Mouse (Mus musculus) heart, embryonic 16.5 days (tissue): ENCODE results near the gene Mocs1. TPM values are rescaled to one million over a fixed set of nuclear protein-coding genes. Genes with fewer than 3 reads are reported as not detected.

Experiments used
- ATAC-seq: fragments of 200-750 bp; cut with Nextera tagmentation; replicated peaks from 2 replicates; pipeline ENCODE4 v1.8.0; 2017; ENCODE audit warnings: moderate number of reproducible peaks; ENCODE audit not compliant: insufficient read depth, low FRiP score; ENCODE audit errors: extremely low read depth
- H3K27ac ChIP-seq: fragments of 300-500 bp; sonication (generic); 2 replicates; pipeline ENCODE4 v1.5.1; 2014; ENCODE audit warnings: mild to moderate bottlenecking, low read length, control low read depth, moderate library complexity
- H3K27me3 ChIP-seq: fragments of 300-500 bp; sonication (generic); 2 replicates; pipeline ENCODE4 v1.6.1; 2014; ENCODE audit warnings: low read length, mixed read lengths; ENCODE audit not compliant: control insufficient read depth, insufficient read depth
- H3K36me3 ChIP-seq: fragments of 300-500 bp; sonication (generic); 2 replicates; pipeline ENCODE4 v1.6.1; 2014; ENCODE audit not compliant: control insufficient read depth, insufficient read depth
- H3K4me1 ChIP-seq: fragments of 300-500 bp; sonication (generic); 2 replicates; pipeline ENCODE4 v1.6.1; 2014; ENCODE audit warnings: low read length, mixed read lengths; ENCODE audit not compliant: control insufficient read depth, insufficient read depth
- H3K4me2 ChIP-seq: fragments of 300-500 bp; sonication (generic); 2 replicates; pipeline ENCODE4 v1.6.1; 2014; ENCODE audit warnings: low read depth, mild to moderate bottlenecking, control low read depth, low read length
- H3K4me3 ChIP-seq: fragments of 300-500 bp; sonication (generic); 2 replicates; pipeline ENCODE4 v1.5.1; 2014; ENCODE audit warnings: mild to moderate bottlenecking, control low read depth, low read length
- H3K9ac ChIP-seq: fragments of 300-500 bp; sonication (generic); 2 replicates; pipeline ENCODE4 v1.6.1; 2014; ENCODE audit warnings: low read length, control low read depth
- H3K9me3 ChIP-seq: fragments of 300-500 bp; sonication (generic); replicated peaks from 2 replicates; pipeline ENCODE4 v1.6.1; 2016; ENCODE audit warnings: low read length; ENCODE audit not compliant: control insufficient read depth
- WGBS: fragments of 180-500 bp; shearing (Covaris S2); extraction: QIAGEN DNeasy Blood & Tissue Kit; methylation state at CpG from one replicate; pipeline ENCODE4 v1.1.7; 2014; 5-methylcytosine and 5-hydroxymethylcytosine counted together
- polyA plus RNA-seq: library from polyadenylated mRNA; unstranded; fragments of >200 nt; fragmentation: Nextera tagmentation; extraction: Ambion mirVana; gene quantifications from 2 replicates; pipeline ENCODE4 v1.2.1, GENCODE M21; 2015

The Mocs1 gene
- polyA plus RNA-seq, 1 experiment from 2014 or later = 6.1 TPM

DNA sequence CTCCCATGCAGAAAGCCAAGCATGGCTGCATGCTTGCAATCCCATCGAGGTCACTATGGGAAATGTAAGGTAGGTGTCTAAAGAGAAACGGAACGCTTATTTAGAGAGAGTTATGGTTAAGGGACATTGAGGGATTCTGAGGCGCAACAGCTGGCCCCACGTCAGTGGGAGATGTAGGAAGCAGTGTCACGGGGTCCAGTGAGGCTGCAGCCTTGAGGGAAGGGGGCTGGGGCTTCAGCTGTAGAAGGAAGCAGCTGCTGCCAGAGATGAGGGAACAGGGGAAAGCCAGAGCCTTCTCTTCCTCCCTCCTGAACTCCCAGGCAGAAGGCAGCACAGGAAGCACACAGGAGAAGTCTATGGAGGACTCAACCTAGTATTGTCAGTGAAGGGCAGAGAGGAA lies 22.8 kb downstream of the Mocs1 start:
- WGBS = 70% methylated on average over 6 of the region's 6 CpGs
- Histone ChIP-seq H3K4me3 (no peak overlapping the region), H3K9me3 (no peaks in the 10 kb centered on the region), H3K27me3 (no peaks in the 10 kb centered on the region), H3K27ac (no peak overlapping the region), H3K4me2 (no peak overlapping the region), H3K9ac (no peak overlapping the region), H3K4me1 (peaks cover 8% of the 10 kb centered on the region; the same call in 1 of the 2 replicates), H3K36me3 (peaks cover 16% of the 10 kb centered on the region; the same call in 1 of the 2 replicates)
- 0 out of 2 replicates have a peak, but pooled peaks have one; percentile 35 for ATAC-seq

DNA sequence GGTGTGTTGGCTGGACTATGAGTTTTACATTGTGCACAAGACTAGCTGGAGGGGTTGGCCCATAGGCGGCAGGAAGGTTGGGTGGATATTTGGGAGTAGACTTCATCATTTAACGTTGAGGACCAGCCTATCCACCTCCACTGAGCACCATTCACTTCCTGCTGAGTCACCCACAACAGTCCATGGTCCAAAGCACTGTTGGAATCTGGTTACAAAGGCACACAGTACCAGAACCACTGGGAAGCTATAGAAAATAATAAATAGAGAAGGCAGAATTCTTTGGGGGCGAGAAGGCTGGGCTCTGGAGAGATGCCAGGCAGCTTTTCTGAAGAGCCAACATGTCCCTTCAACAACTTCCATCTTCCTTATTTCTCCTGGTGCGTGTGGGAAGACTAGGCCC lies 28.2 kb downstream of the Mocs1 start:
- Histone ChIP-seq H3K4me3 (no peak overlapping the region), H3K4me1 (no peaks in the 10 kb centered on the region), H3K36me3 (peaks cover 15% of the 10 kb centered on the region; the same call in 1 of the 2 replicates), H3K4me2 (no peak overlapping the region), H3K27me3 (no peaks in the 10 kb centered on the region), H3K9ac (no peak overlapping the region), H3K27ac (no peak overlapping the region), H3K9me3 (no peaks in the 10 kb centered on the region)
- 74% methylated on average over 4 of the region's 4 CpGs for WGBS
- ATAC-seq = no peak

DNA sequence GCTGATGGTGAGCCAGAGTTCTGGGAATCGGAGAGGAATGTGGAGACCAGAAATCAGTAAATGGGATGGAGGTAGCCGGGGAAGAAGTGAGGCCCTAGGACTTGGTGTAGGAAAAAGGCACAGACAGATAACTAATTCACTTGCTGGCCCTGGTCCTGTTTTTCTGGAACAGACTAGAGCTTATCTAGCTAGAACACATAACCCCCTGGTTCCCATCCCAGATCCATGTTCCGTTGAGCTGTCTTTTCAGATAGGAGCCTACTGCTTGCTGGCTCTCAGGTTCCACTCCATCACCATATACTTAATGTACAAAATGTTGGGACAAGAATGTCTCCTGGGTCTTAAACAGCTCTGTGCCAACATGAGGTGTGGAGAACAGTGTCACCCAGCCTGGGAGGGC lies 29.7 kb downstream of the Mocs1 start:
- Histone ChIP-seq H3K27ac (no peak overlapping the region), H3K27me3 (no peaks in the 10 kb centered on the region), H3K4me1 (no peaks in the 10 kb centered on the region), H3K9me3 (no peaks in the 10 kb centered on the region), H3K9ac (no peak overlapping the region), H3K4me2 (no peak overlapping the region), H3K36me3 (peaks cover 15% of the 10 kb centered on the region; the same call in 1 of the 2 replicates), H3K4me3 (no peak overlapping the region)
- no peak for ATAC-seq
- WGBS = 64% methylated on average over 3 of the region's 3 CpGs

DNA sequence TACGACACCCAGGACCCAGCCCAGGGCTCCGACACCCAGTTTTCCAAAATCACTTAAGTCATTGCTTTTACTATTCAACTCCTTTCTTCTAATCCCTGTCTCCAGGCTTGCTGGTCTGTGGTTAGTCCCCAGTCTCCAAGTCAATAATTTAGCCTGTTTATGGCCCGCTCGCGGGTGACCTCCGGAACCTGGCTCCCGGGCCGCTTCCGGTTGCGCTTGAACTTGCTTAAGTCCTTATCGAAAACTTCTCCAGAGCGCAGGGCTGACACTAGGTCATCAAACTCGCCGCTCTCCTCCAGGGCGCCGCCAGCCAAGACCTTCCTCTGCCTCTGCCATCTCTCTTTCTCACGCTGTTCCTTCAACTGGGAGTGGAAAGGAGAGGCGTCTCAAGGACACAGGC lies 30.2 kb downstream of the Mocs1 start:
- no peak for ATAC-seq
- WGBS = 92% methylated on average over 18 of the region's 18 CpGs
- Histone ChIP-seq H3K4me3 (no peak overlapping the region), H3K4me1 (no peaks in the 10 kb centered on the region), H3K4me2 (no peak overlapping the region), H3K9ac (no peak overlapping the region), H3K36me3 (peaks cover 15% of the 10 kb centered on the region; the same call in 1 of the 2 replicates), H3K27ac (no peak overlapping the region), H3K27me3 (no peaks in the 10 kb centered on the region), H3K9me3 (no peaks in the 10 kb centered on the region)

DNA sequence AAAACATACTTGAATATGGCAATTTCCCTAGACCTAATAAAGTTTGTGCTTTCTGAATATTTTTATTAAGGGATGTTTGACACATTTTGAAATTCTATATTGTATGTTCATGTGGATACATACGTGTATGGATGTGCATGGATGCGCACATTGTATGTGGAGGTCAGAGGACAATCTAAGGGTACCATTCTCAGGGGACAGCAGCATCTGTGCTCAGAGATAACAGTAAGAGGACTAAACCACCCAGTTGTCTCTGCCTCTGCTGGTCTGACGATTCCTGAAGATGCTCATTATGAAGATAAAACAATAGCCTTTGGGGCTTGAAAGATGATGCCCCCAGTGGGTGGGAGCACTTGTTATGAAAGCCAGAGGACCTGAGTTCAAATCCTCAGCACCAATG lies 36.7 kb downstream of the Mocs1 start:
- H3K36me3 ChIP-seq = peaks cover 5% of the 10 kb centered on the region
- H3K4me1 ChIP-seq = no peaks in the 10 kb centered on the region
- no peak for ATAC-seq
- WGBS = 78% methylated on average over 3 of the region's 3 CpGs
- H3K9ac ChIP-seq = no peak overlapping the region
- no peaks in the 10 kb centered on the region for H3K9me3 ChIP-seq
- H3K4me3 ChIP-seq = no peak overlapping the region
- no peaks in the 10 kb centered on the region for H3K27me3 ChIP-seq
- no peak overlapping the region for H3K27ac ChIP-seq
- H3K4me2 ChIP-seq = no peak overlapping the region

DNA sequence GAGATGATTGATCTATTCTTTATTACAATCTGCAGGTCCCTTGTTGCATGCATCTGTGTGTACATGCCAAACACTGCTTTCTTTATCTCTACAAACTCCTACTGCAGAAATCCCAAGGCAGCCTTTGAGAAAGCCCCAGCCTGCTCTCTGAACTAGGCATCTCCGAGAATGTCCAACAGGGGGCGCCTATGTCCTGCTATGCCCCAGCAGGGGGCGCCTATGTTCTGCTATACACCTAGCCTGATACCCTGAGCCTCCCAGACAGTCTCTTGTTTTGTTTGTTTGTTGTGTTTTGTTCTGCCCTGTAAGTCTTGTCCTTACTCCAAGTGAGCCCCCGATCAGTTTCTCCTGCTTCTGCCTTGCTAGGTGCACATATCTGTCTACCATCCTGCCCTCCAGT lies 40.1 kb downstream of the Mocs1 start:
- Histone ChIP-seq H3K36me3 (peaks cover 3% of the 10 kb centered on the region; the same call in 1 of the 2 replicates), H3K4me1 (peaks cover 12% of the 10 kb centered on the region), H3K9me3 (no peaks in the 10 kb centered on the region), H3K4me2 (no peak overlapping the region), H3K4me3 (no peak overlapping the region), H3K27ac (no peak overlapping the region), H3K27me3 (no peaks in the 10 kb centered on the region), H3K9ac (no peak overlapping the region)
- no peak for ATAC-seq
- 24% methylated on average over 4 of the region's 4 CpGs for WGBS

DNA sequence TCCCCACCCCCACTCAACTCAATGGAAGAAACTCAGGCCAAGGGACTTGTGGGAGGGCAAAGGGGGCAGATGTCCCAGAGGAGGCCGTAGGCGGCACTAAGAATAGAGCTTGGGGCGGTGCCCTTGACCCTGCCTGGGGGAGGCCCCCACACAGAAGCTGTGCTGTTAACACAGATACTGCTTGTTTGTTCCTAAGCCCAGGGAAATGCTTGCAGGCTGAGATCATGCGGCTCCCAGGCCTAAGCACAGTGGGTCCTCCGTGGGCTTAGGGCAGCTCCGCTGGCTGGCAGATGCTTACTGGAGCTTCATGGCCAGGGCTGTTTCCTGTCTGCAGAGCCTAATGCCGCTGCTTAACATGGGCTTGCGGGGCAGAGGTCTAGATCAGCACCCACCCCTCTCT lies 44.5 kb downstream of the Mocs1 start:
- Histone ChIP-seq H3K27me3 (no peaks in the 10 kb centered on the region), H3K9me3 (no peaks in the 10 kb centered on the region), H3K36me3 (no peaks in the 10 kb centered on the region), H3K4me2 (no peak overlapping the region), H3K9ac (no peak overlapping the region), H3K4me3 (no peak overlapping the region), H3K27ac (peak overlapping the region; percentile 73), H3K4me1 (peaks cover 19% of the 10 kb centered on the region)
- peak; percentile 92 for ATAC-seq
- 28% methylated on average over 8 of the region's 8 CpGs for WGBS

DNA sequence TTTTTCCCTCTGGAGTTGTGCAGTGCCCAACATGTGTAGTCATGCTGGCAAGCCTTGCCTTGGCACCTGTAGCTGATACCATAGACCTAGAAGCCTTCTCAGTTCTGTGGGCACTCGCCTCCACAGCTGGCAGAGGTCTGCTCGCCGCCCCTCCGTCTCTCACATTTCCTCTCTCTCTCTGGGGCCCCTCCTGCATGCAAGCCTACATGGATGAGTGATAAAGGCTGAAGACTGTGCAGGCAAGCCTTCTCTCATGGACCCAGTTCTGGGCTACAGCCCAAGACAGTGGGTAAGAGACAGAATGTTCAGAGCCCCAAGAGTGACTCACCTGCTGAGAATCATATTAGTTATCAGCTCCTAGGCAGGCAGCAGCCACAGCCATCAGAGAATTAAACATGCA lies 45.9 kb downstream of the Mocs1 start:
- Histone ChIP-seq H3K9me3 (no peaks in the 10 kb centered on the region), H3K4me2 (no peak overlapping the region), H3K27me3 (no peaks in the 10 kb centered on the region), H3K4me3 (no peak overlapping the region), H3K4me1 (peaks cover 19% of the 10 kb centered on the region), H3K27ac (no peak overlapping the region), H3K36me3 (peaks cover 2% of the 10 kb centered on the region; the same call in 1 of the 2 replicates), H3K9ac (no peak overlapping the region)
- ATAC-seq = no peak
- WGBS = 70% methylated on average over 4 of the region's 4 CpGs

DNA sequence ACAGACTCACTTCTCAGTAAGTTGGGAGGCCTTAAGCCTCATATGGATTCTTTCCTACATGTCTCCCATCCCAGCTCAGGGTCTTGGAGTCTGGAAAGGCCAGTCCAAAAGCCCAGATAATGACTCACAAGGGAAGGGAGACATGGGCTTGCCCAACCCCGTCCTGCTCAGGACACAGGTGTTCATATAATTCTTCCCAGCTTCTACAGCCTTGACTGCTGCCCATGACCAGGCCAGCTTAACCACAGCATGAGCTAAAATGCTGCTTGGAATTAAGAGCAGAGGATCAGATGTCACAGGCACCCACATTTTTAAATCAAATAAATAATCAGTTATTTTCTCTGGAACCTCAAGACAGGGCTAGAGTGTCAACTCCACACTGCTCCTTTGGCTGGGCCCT lies 47.0 kb downstream of the Mocs1 start:
- peaks cover 3% of the 10 kb centered on the region; the same call in 1 of the 2 replicates for H3K36me3 ChIP-seq
- H3K4me3 ChIP-seq = no peak overlapping the region
- WGBS = 88% methylated on average over 1 of the region's 1 CpGs
- H3K27ac ChIP-seq = no peak overlapping the region
- no peak for ATAC-seq
- peaks cover 19% of the 10 kb centered on the region for H3K4me1 ChIP-seq
- no peaks in the 10 kb centered on the region for H3K9me3 ChIP-seq
- H3K4me2 ChIP-seq = no peak overlapping the region
- no peaks in the 10 kb centered on the region for H3K27me3 ChIP-seq
- no peak overlapping the region for H3K9ac ChIP-seq
